In genomic region chr3:78409237-78409636, GRCm38 (mm10) we compare ENCODE assay signal across 16 mouse cellular contexts.
"Had no signal": no experiment of that assay in that cellular context is flagged by ENCODE, and none has a peak within 500 bp of the region (broad histone marks: within the 10 kb centered on the region; RNA-seq: fewer than 3 reads in every experiment).

No protein-coding gene starts in this region.

- H3K36me3 ChIP-seq: midbrain, embryonic 10.5 days; midbrain, embryonic 13.5 days; neural tube, embryonic 13.5 days; neural tube, embryonic 15.5 days; stomach, embryonic 15.5 days had no signal

- H3K9me3 ChIP-seq: midbrain, embryonic 10.5 days; midbrain, embryonic 13.5 days; neural tube, embryonic 13.5 days; neural tube, embryonic 15.5 days; stomach, embryonic 15.5 days had no signal

- H3K9ac ChIP-seq: lung, embryonic 14.5 days; midbrain, embryonic 13.5 days; neural tube, embryonic 13.5 days; neural tube, embryonic 15.5 days; stomach, embryonic 15.5 days had no signal

- H3K27me3 ChIP-seq: midbrain, embryonic 13.5 days; neural tube, embryonic 13.5 days; neural tube, embryonic 15.5 days; stomach, embryonic 15.5 days had no signal

- DNase-seq: lung, adult 18-20 months; lung, embryonic 14.5 days; lung, postnatal 10 days; lung, postnatal 4 days; right cerebral cortex, postnatal 14 days; thymus, adult 2 months; thymus, postnatal 25 days; thymus, postnatal 4 days had no signal

- H3K4me2 ChIP-seq: lung, embryonic 14.5 days; midbrain, embryonic 13.5 days; neural tube, embryonic 13.5 days; neural tube, embryonic 15.5 days; stomach, embryonic 15.5 days had no signal

- H3K4me1 ChIP-seq: midbrain, embryonic 13.5 days; neural tube, embryonic 13.5 days; neural tube, embryonic 15.5 days; stomach, embryonic 15.5 days had no signal

- ATAC-seq: midbrain, embryonic 13.5 days; midbrain, embryonic 16.5 days had no signal

- H3K4me3 ChIP-seq: midbrain, embryonic 10.5 days; midbrain, embryonic 13.5 days; myocyte; neural tube, embryonic 13.5 days; neural tube, embryonic 15.5 days; stomach, embryonic 15.5 days had no signal

- H3K27ac ChIP-seq: midbrain, embryonic 13.5 days; neural tube, embryonic 13.5 days; neural tube, embryonic 15.5 days; stomach, embryonic 15.5 days; stomach, postnatal 0 days had no signal
